Mouse (Mus musculus) gastrocnemius, adult 2 months (tissue): ENCODE results near the gene Cmah. TPM values are rescaled to one million over a fixed set of nuclear protein-coding genes. Genes with fewer than 3 reads are reported as not detected.

Source experiments
- DNase-seq: peaks from one replicate; pipeline ENCODE4 v3.0.0; 2022
- H3K27ac ChIP-seq: fragments of 200-600 bp; 2 replicates; pipeline ENCODE4 v1.8.1; 2022; ENCODE audit warnings: mild to moderate bottlenecking
- H3K4me3 ChIP-seq: fragments of 200-600 bp; 2 replicates; pipeline ENCODE4 v1.8.1; 2022; ENCODE audit warnings: mild to moderate bottlenecking, moderate library complexity
- CTCF ChIP-seq: fragments of 200-600 bp; IDR thresholded peaks from 2 replicates; pipeline ENCODE4 v1.8.1; 2022; ENCODE audit warnings: antibody characterized with exemption, mild to moderate bottlenecking, moderate library complexity
- intact Hi-C: fragments of 180-260 bp; cut with DNase I; formaldehyde crosslinking; loops from one replicate; pipeline ENCODE4 v1.15.1; 2025
- total RNA-seq, 2 experiments: library from RNA; stranded (reverse); gene quantifications; 2 replicates each; pipeline ENCODE4 v1.2.3; 2021

The Cmah gene
- total RNA-seq, 2 experiments from 2014 or later, result 1.9 to 2.2 TPM

GRCm38 (mm10) chr13:24519976-24520647 is 192.9 kb downstream of the Cmah start:
- H3K4me3 ChIP-seq, result no peak overlapping the region
- H3K27ac ChIP-seq, result no peak overlapping the region
- intact Hi-C loops, result loop anchor here (1.0 kb wide), 2 partner anchors 96 to 167 kb away; no protein-coding TSS in a partner anchor
- TF ChIP-seq CTCF, result no peak
- no peak for DNase-seq

GRCm38 (mm10) chr13:24520796-24521195 is 193.6 kb downstream of the Cmah start:
- no peak for TF ChIP-seq CTCF
- no peak for DNase-seq
- intact Hi-C loops, result no loop called here
- Histone ChIP-seq H3K27ac (no peak overlapping the region), H3K4me3 (no peak overlapping the region; the same call in 1 of the 2 replicates)

- TF ChIP-seq CTCF, result no peak
- Histone ChIP-seq H3K27ac (no peak overlapping the region), H3K4me3 (peak overlapping the region; percentile 37)
- intact Hi-C loops, result no loop called here
- DNase-seq, result peak; percentile 28
These were observed 194.5 kb downstream of the Cmah start for GRCm38 (mm10) chr13:24521446-24522342.

GRCm38 (mm10) chr13:24522343-24522837 is 195.2 kb downstream of the Cmah start:
- intact Hi-C loops, result no loop called here
- TF ChIP-seq CTCF, result no peak
- no peak for DNase-seq
- H3K4me3 ChIP-seq, result no peak overlapping the region
- H3K27ac ChIP-seq, result no peak overlapping the region

- DNase-seq, result no peak
- intact Hi-C loops, result no loop called here
- no peak for TF ChIP-seq CTCF
- Histone ChIP-seq H3K27ac (no peak overlapping the region), H3K4me3 (no peak overlapping the region)
These were observed 196.5 kb downstream of the Cmah start for GRCm38 (mm10) chr13:24523587-24524221.

- TF ChIP-seq CTCF, result no peak
- Histone ChIP-seq H3K27ac (no peak overlapping the region), H3K4me3 (no peak overlapping the region)
- intact Hi-C loops, result no loop called here
- DNase-seq, result no peak
These were observed 197.3 kb downstream of the Cmah start for GRCm38 (mm10) chr13:24524468-24524867.

GRCm38 (mm10) chr13:24525551-24525950 is 198.3 kb downstream of the Cmah start:
- intact Hi-C loops, result no loop called here

GRCm38 (mm10) chr13:24526916-24527315 is 199.7 kb downstream of the Cmah start:
- no peak for TF ChIP-seq CTCF
- no peak for DNase-seq
- intact Hi-C loops, result no loop called here
- no peak overlapping the region for H3K4me3 ChIP-seq
- no peak overlapping the region for H3K27ac ChIP-seq

More at GRCm38 (mm10) chr13:24525551-24525950, 198.3 kb downstream of the Cmah start:
- Histone ChIP-seq H3K27ac (no peak overlapping the region), H3K4me3 (no peak overlapping the region)
- DNase-seq, result no peak
- no peak for TF ChIP-seq CTCF

Other genes with a start within 250 kb of the Cmah start
- 1 to 10 TPM; 2.3 to 2.8 TPM for gene Carmil1, start 46.6 kb upstream of the Cmah start, total RNA-seq